Mouse (Mus musculus) liver, postnatal 0 days (tissue): ENCODE data around the gene Timm8a1.

Source experiments
- CTCF ChIP-seq: sonication (generic); IDR thresholded peaks from 2 replicates; pipeline ENCODE4 v1.5.1; 2016; ENCODE audit warnings: antibody characterized with exemption, low read depth
- EP300 ChIP-seq: IDR thresholded peaks from 2 replicates; pipeline ENCODE4 v1.6.1; 2016; ENCODE audit warnings: antibody characterized with exemption, low read depth, mild to moderate bottlenecking

DNA sequence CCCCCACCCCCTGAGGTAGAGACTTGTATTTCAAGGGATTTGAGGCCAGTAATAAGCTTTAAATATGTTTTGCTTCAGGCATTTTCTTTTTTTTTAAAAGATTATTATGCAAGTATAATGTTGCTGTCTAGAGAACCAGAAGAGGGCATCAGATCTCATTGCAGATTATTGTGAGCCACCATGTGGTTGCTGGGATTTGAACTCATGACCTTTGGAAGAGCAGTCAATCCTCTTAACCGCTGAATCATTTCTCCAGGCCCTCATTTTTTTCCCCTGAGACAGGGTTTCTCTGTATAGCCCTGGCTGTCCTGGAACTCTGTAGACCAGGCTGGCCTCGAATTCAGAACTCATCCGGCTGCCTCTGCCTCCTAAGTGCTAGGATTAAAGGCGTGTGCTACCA, 46.6 kb upstream of the Timm8a1 start:
- no peak for TF ChIP-seq CTCF
- no peak for TF ChIP-seq EP300
